Mouse (Mus musculus) kidney, adult 2 months (tissue): ENCODE measurements around the gene Egfem1.

Experiments used
- CTCF ChIP-seq: fragments of 200-500 bp; conservative IDR thresholded peaks from 2 replicates; pipeline ENCODE4 v1.5.1; 2011; ENCODE audit warnings: low read depth, mild to moderate bottlenecking, control low read depth, low read length, moderate library complexity, mixed read lengths; ENCODE audit not compliant: insufficient read depth, insufficient read length
- POLR2A ChIP-seq: fragments of 200-500 bp; IDR thresholded peaks from one replicate; pipeline ENCODE4 v1.6.1; 2011; ENCODE audit warnings: low read depth, low read length, control low read depth

- TF ChIP-seq CTCF (no peak), POLR2A (no peak)
These were observed 35.6 kb downstream of the Egfem1 start for GRCm38 (mm10) chr3:29117379-29117778.
